Mouse (Mus musculus) stomach, embryonic 16.5 days (tissue): Measurements from ENCODE around the gene Lrrc43. TPM values are rescaled to one million over a fixed set of nuclear protein-coding genes. Genes with fewer than 3 reads are reported as not detected.

Source experiments
- ATAC-seq: fragments of 200-750 bp; cut with Nextera tagmentation; 2 replicates; pipeline ENCODE4 v1.8.0; 2017; ENCODE audit warnings: moderate number of reproducible peaks, moderate TSS enrichment; ENCODE audit not compliant: insufficient read depth, low FRiP score
- H3K27ac ChIP-seq: fragments of 300-500 bp; sonication (generic); 2 replicates; pipeline ENCODE4 v1.5.1; 2014; ENCODE audit warnings: low read length
- H3K27me3 ChIP-seq: fragments of 300-500 bp; sonication (generic); 2 replicates; pipeline ENCODE4 v1.6.1; 2014; ENCODE audit warnings: low read length, control low read depth, mixed read lengths; ENCODE audit not compliant: control insufficient read depth, insufficient read depth
- H3K36me3 ChIP-seq: fragments of 300-500 bp; sonication (generic); 2 replicates; pipeline ENCODE4 v1.6.1; 2014; ENCODE audit warnings: low read length; ENCODE audit not compliant: control insufficient read depth, insufficient read depth
- H3K4me1 ChIP-seq: fragments of 300-500 bp; sonication (generic); 2 replicates; pipeline ENCODE4 v1.6.1; 2014; ENCODE audit warnings: low read length, control low read depth, mixed read lengths; ENCODE audit not compliant: control insufficient read depth, insufficient read depth
- H3K4me2 ChIP-seq: fragments of 300-500 bp; sonication (generic); 2 replicates; pipeline ENCODE4 v1.6.1; 2014; ENCODE audit warnings: low read depth, low read length, mixed read lengths
- H3K4me3 ChIP-seq: fragments of 300-500 bp; sonication (generic); replicated peaks from 2 replicates; pipeline ENCODE4 v1.5.1; 2014; ENCODE audit warnings: mild to moderate bottlenecking, low read length
- H3K9ac ChIP-seq: fragments of 300-500 bp; sonication (generic); 2 replicates; pipeline ENCODE4 v1.6.1; 2014; ENCODE audit warnings: low read length
- H3K9me3 ChIP-seq: fragments of 300-500 bp; sonication (generic); replicated peaks from 2 replicates; pipeline ENCODE4 v1.6.1; 2016; ENCODE audit warnings: low read length, control low read depth; ENCODE audit not compliant: control insufficient read depth
- WGBS: fragments of 180-500 bp; shearing (Covaris S2); extraction: QIAGEN DNeasy Blood & Tissue Kit; methylation state at CpG from one replicate; pipeline ENCODE4 v1.1.7; 2014; 5-methylcytosine and 5-hydroxymethylcytosine counted together
- polyA plus RNA-seq: library from polyadenylated mRNA; unstranded; fragments of >200 nt; fragmentation: Nextera tagmentation; extraction: Ambion mirVana; gene quantifications from 2 replicates; pipeline ENCODE4 v1.2.1, GENCODE M21; 2015

Gene Lrrc43
- polyA plus RNA-seq, 1 experiment from 2014 or later, result not detected

- WGBS, result 82% methylated on average over 1 of the region's 1 CpGs
- H3K9ac ChIP-seq, result no peak overlapping the region
- H3K27ac ChIP-seq, result no peak overlapping the region
- no peaks in the 10 kb centered on the region for H3K36me3 ChIP-seq
- H3K27me3 ChIP-seq, result no peaks in the 10 kb centered on the region
- no peaks in the 10 kb centered on the region for H3K9me3 ChIP-seq
- H3K4me2 ChIP-seq, result no peak overlapping the region
- H3K4me3 ChIP-seq, result no peak overlapping the region
- ATAC-seq, result no peak
- no peaks in the 10 kb centered on the region for H3K4me1 ChIP-seq
Observed at GRCm38 (mm10) chr5:123464638-123465037, 24.5 kb upstream of the Lrrc43 start.

GRCm38 (mm10) chr5:123470784-123471400 lies 18.2 kb upstream of the Lrrc43 start:
- Histone ChIP-seq H3K9ac (peak overlapping the region; percentile 13; the same call in 1 of the 2 replicates), H3K36me3 (no peaks in the 10 kb centered on the region), H3K9me3 (no peaks in the 10 kb centered on the region), H3K4me3 (peak overlapping the region; percentile 12), H3K27me3 (no peaks in the 10 kb centered on the region), H3K27ac (no peak overlapping the region), H3K4me1 (no peaks in the 10 kb centered on the region), H3K4me2 (peak overlapping the region; percentile 41)
- ATAC-seq, result no peak
- 9% methylated on average over 10 of the region's 10 CpGs for WGBS

- 76% methylated on average over 5 of the region's 5 CpGs for WGBS
- Histone ChIP-seq H3K4me3 (no peak overlapping the region), H3K27me3 (no peaks in the 10 kb centered on the region), H3K9ac (no peak overlapping the region), H3K27ac (no peak overlapping the region), H3K4me2 (no peak overlapping the region), H3K36me3 (no peaks in the 10 kb centered on the region), H3K4me1 (no peaks in the 10 kb centered on the region), H3K9me3 (no peaks in the 10 kb centered on the region)
- no peak for ATAC-seq
Observed at GRCm38 (mm10) chr5:123473817-123474216, 15.3 kb upstream of the Lrrc43 start.

GRCm38 (mm10) chr5:123487659-123488395 lies 1.3 kb upstream of the Lrrc43 start:
- Histone ChIP-seq H3K4me3 (no peak overlapping the region), H3K4me2 (no peak overlapping the region), H3K9me3 (no peaks in the 10 kb centered on the region), H3K27me3 (no peaks in the 10 kb centered on the region), H3K9ac (no peak overlapping the region), H3K4me1 (no peaks in the 10 kb centered on the region), H3K27ac (no peak overlapping the region), H3K36me3 (no peaks in the 10 kb centered on the region)
- no peak for ATAC-seq
- WGBS, result 74% methylated on average over 11 of the region's 11 CpGs

GRCm38 (mm10) chr5:123489935-123490334 lies 830 bp downstream of the Lrrc43 start:
- no peak overlapping the region for H3K4me2 ChIP-seq
- no peaks in the 10 kb centered on the region for H3K27me3 ChIP-seq
- WGBS, result 47% methylated on average over 9 of the region's 9 CpGs
- H3K36me3 ChIP-seq, result no peaks in the 10 kb centered on the region
- H3K9ac ChIP-seq, result no peak overlapping the region
- no peak overlapping the region for H3K27ac ChIP-seq
- H3K4me3 ChIP-seq, result no peak overlapping the region
- H3K4me1 ChIP-seq, result no peaks in the 10 kb centered on the region
- ATAC-seq, result no peak
- H3K9me3 ChIP-seq, result no peaks in the 10 kb centered on the region

GRCm38 (mm10) chr5:123499717-123500116 lies 10.6 kb downstream of the Lrrc43 start:
- Histone ChIP-seq H3K27me3 (no peaks in the 10 kb centered on the region), H3K4me3 (no peak overlapping the region), H3K27ac (no peak overlapping the region), H3K9me3 (no peaks in the 10 kb centered on the region), H3K4me1 (0 out of 2 replicates have a peak, but pooled peaks cover 5% of the 10 kb centered on the region), H3K4me2 (no peak overlapping the region), H3K9ac (no peak overlapping the region), H3K36me3 (no peaks in the 10 kb centered on the region)
- ATAC-seq, result no peak
- 37% methylated on average over 4 of the region's 4 CpGs for WGBS

- no peak for ATAC-seq
- Histone ChIP-seq H3K36me3 (no peaks in the 10 kb centered on the region), H3K9me3 (no peaks in the 10 kb centered on the region), H3K27ac (no peak overlapping the region), H3K4me1 (0 out of 2 replicates have a peak, but pooled peaks cover 5% of the 10 kb centered on the region), H3K4me2 (no peak overlapping the region), H3K9ac (no peak overlapping the region), H3K27me3 (no peaks in the 10 kb centered on the region), H3K4me3 (no peak overlapping the region)
- WGBS, result 45% methylated on average over 4 of the region's 4 CpGs
Observed at GRCm38 (mm10) chr5:123501973-123502372, 12.9 kb downstream of the Lrrc43 start.

- Histone ChIP-seq H3K27ac (no peak overlapping the region), H3K9me3 (no peaks in the 10 kb centered on the region), H3K36me3 (no peaks in the 10 kb centered on the region), H3K4me1 (peaks cover 10% of the 10 kb centered on the region), H3K4me2 (peak overlapping the region; percentile 91), H3K9ac (peak overlapping the region; percentile 67), H3K27me3 (peaks cover 26% of the 10 kb centered on the region), H3K4me3 (peak overlapping the region; percentile 64)
- 1% methylated on average over 59 of the region's 59 CpGs for WGBS
- ATAC-seq, result peak; percentile 91
Observed at GRCm38 (mm10) chr5:123507936-123508723, 19.0 kb downstream of the Lrrc43 start.

GRCm38 (mm10) chr5:123508921-123509320 lies 19.8 kb downstream of the Lrrc43 start:
- Histone ChIP-seq H3K9ac (peak overlapping the region; percentile 67; the same call in 1 of the 2 replicates), H3K36me3 (no peaks in the 10 kb centered on the region), H3K4me1 (peaks cover 10% of the 10 kb centered on the region), H3K27me3 (peaks cover 26% of the 10 kb centered on the region), H3K9me3 (no peaks in the 10 kb centered on the region), H3K4me2 (peak overlapping the region; percentile 91), H3K27ac (no peak overlapping the region), H3K4me3 (peak overlapping the region; percentile 64)
- WGBS, result 6% methylated on average over 12 of the region's 12 CpGs
- no peak for ATAC-seq
